Mouse (Mus musculus) forebrain, embryonic 11.5 days (tissue): ENCODE data around the gene Cntnap2. TPM values are rescaled to one million over a fixed set of nuclear protein-coding genes. Genes with fewer than 3 reads are reported as not detected.
A peak's percentile ranks its signal among the peaks of the same experiment; 100 is the strongest.

ENCODE experiments used
- ATAC-seq: fragments of 200-750 bp; cut with Nextera tagmentation; replicated peaks from 2 replicates; pipeline ENCODE4 v1.8.0; 2017; ENCODE audit warnings: moderate TSS enrichment; ENCODE audit not compliant: low FRiP score
- DNase-seq: peaks from one replicate; pipeline ENCODE4 v3.0.0-alpha.2; 2017; ENCODE audit warnings: low spot score
- H3K27ac ChIP-seq: fragments of 300-500 bp; sonication (generic); 2 replicates; pipeline ENCODE4 v1.5.1; 2014; ENCODE audit warnings: low read depth, low read length
- H3K27me3 ChIP-seq: fragments of 300-500 bp; sonication (generic); 2 replicates; pipeline ENCODE4 v1.6.1; 2014; ENCODE audit warnings: mild to moderate bottlenecking, low read length, mixed read lengths; ENCODE audit not compliant: control insufficient read depth, insufficient read depth
- H3K36me3 ChIP-seq: fragments of 300-500 bp; sonication (generic); 2 replicates; pipeline ENCODE4 v1.6.1; 2014; ENCODE audit warnings: mild to moderate bottlenecking, low read length, moderate library complexity, mixed read lengths; ENCODE audit not compliant: control insufficient read depth, insufficient read depth
- H3K4me1 ChIP-seq: fragments of 300-500 bp; sonication (generic); replicated peaks from 2 replicates; pipeline ENCODE4 v1.6.1; 2014; ENCODE audit warnings: low read length, mixed read lengths; ENCODE audit not compliant: control insufficient read depth, insufficient read depth
- H3K4me2 ChIP-seq: fragments of 300-500 bp; sonication (generic); 2 replicates; pipeline ENCODE4 v1.6.1; 2014; ENCODE audit warnings: low read depth, mild to moderate bottlenecking, low read length, moderate library complexity, mixed read lengths; ENCODE audit not compliant: severe bottlenecking
- H3K4me3 ChIP-seq: fragments of 300-500 bp; sonication (generic); 2 replicates; pipeline ENCODE4 v1.5.1; 2014; ENCODE audit warnings: low read depth, low read length
- H3K9ac ChIP-seq: fragments of 300-500 bp; sonication (generic); 2 replicates; pipeline ENCODE4 v1.6.1; 2014; ENCODE audit warnings: low read length
- H3K9me3 ChIP-seq: fragments of 300-500 bp; sonication (generic); 2 replicates; pipeline ENCODE4 v1.6.1; 2016; ENCODE audit warnings: low read length, mixed read lengths; ENCODE audit not compliant: control insufficient read depth
- WGBS: fragments of 180-500 bp; shearing (Covaris S2); extraction: QIAGEN DNeasy Blood & Tissue Kit; methylation state at CpG from one replicate; pipeline ENCODE4 v1.1.7; 2014; 5-methylcytosine and 5-hydroxymethylcytosine counted together
- polyA plus RNA-seq: library from polyadenylated mRNA; unstranded; fragments of >200 nt; fragmentation: Nextera tagmentation; extraction: Ambion mirVana; gene quantifications from 2 replicates; pipeline ENCODE4 v1.2.1, GENCODE M21; 2014

Gene Cntnap2
- polyA plus RNA-seq, 1 experiment from 2014 or later: 69.6 TPM

GRCm38 (mm10) chr6:45988051-45988450 is 928.9 kb downstream of the Cntnap2 start:
- Histone ChIP-seq H3K27ac (no peak overlapping the region), H3K4me2 (no peak overlapping the region), H3K9me3 (no peaks in the 10 kb centered on the region), H3K27me3 (no peaks in the 10 kb centered on the region), H3K4me3 (no peak overlapping the region), H3K4me1 (no peaks in the 10 kb centered on the region), H3K9ac (no peak overlapping the region), H3K36me3 (no peaks in the 10 kb centered on the region)
- DNase-seq (no peak), ATAC-seq (no peak)
- WGBS: 87% methylated on average over 3 of the region's 3 CpGs

GRCm38 (mm10) chr6:45991086-45991485 is 931.9 kb downstream of the Cntnap2 start:
- no peaks in the 10 kb centered on the region for H3K4me1 ChIP-seq
- no peak overlapping the region for H3K4me2 ChIP-seq
- H3K9ac ChIP-seq: no peak overlapping the region
- H3K4me3 ChIP-seq: no peak overlapping the region
- no peak for ATAC-seq
- no peak overlapping the region for H3K27ac ChIP-seq
- H3K9me3 ChIP-seq: no peaks in the 10 kb centered on the region
- no peak for DNase-seq
- no peaks in the 10 kb centered on the region for H3K36me3 ChIP-seq
- H3K27me3 ChIP-seq: no peaks in the 10 kb centered on the region
- WGBS: 100% methylated on average over 1 of the region's 1 CpGs

- WGBS: 80% methylated on average over 2 of the region's 2 CpGs
Measured at GRCm38 (mm10) chr6:46022515-46023143, 963.5 kb downstream of the Cntnap2 start.

GRCm38 (mm10) chr6:46031821-46032594 is 972.9 kb downstream of the Cntnap2 start:
- no peaks in the 10 kb centered on the region for H3K36me3 ChIP-seq
- WGBS: 90% methylated on average over 2 of the region's 2 CpGs
- ATAC-seq: no peak

More at GRCm38 (mm10) chr6:46022515-46023143, 963.5 kb downstream of the Cntnap2 start:
- Histone ChIP-seq H3K4me3 (no peak overlapping the region), H3K4me2 (no peak overlapping the region), H3K27ac (no peak overlapping the region), H3K27me3 (no peaks in the 10 kb centered on the region), H3K4me1 (no peaks in the 10 kb centered on the region), H3K9ac (no peak overlapping the region), H3K9me3 (no peaks in the 10 kb centered on the region), H3K36me3 (no peaks in the 10 kb centered on the region)
- ATAC-seq: no peak
- DNase-seq: no peak

GRCm38 (mm10) chr6:46033108-46033507 is 974.0 kb downstream of the Cntnap2 start:
- ATAC-seq (no peak), DNase-seq (no peak)
- Histone ChIP-seq H3K4me2 (no peak overlapping the region), H3K4me3 (no peak overlapping the region), H3K27me3 (no peaks in the 10 kb centered on the region), H3K9ac (no peak overlapping the region), H3K36me3 (no peaks in the 10 kb centered on the region), H3K27ac (no peak overlapping the region), H3K4me1 (no peaks in the 10 kb centered on the region), H3K9me3 (no peaks in the 10 kb centered on the region)
- WGBS: 73% methylated on average over 2 of the region's 2 CpGs

More at GRCm38 (mm10) chr6:46031821-46032594, 972.9 kb downstream of the Cntnap2 start:
- Histone ChIP-seq H3K9ac (no peak overlapping the region), H3K27ac (no peak overlapping the region), H3K4me1 (no peaks in the 10 kb centered on the region), H3K27me3 (no peaks in the 10 kb centered on the region), H3K4me3 (no peak overlapping the region), H3K4me2 (no peak overlapping the region), H3K9me3 (no peaks in the 10 kb centered on the region)
- no peak for DNase-seq

GRCm38 (mm10) chr6:46040671-46041070 is 981.5 kb downstream of the Cntnap2 start:
- no peaks in the 10 kb centered on the region for H3K27me3 ChIP-seq
- DNase-seq (no peak), ATAC-seq (no peak)
- H3K36me3 ChIP-seq: no peaks in the 10 kb centered on the region
- H3K4me2 ChIP-seq: no peak overlapping the region
- H3K9me3 ChIP-seq: no peaks in the 10 kb centered on the region
- no peaks in the 10 kb centered on the region for H3K4me1 ChIP-seq
- WGBS: 88% methylated on average over 4 of the region's 4 CpGs
- H3K4me3 ChIP-seq: no peak overlapping the region
- no peak overlapping the region for H3K9ac ChIP-seq
- H3K27ac ChIP-seq: no peak overlapping the region

GRCm38 (mm10) chr6:46080236-46080635 is 1021.1 kb downstream of the Cntnap2 start:
- ATAC-seq (peak; percentile 87), DNase-seq (no peak)
- H3K27me3 ChIP-seq: no peaks in the 10 kb centered on the region

GRCm38 (mm10) chr6:46081432-46081831 is 1022.3 kb downstream of the Cntnap2 start:
- ATAC-seq (no peak), DNase-seq (no peak)
- Histone ChIP-seq H3K36me3 (no peaks in the 10 kb centered on the region), H3K4me2 (no peak overlapping the region), H3K27me3 (no peaks in the 10 kb centered on the region), H3K9me3 (no peaks in the 10 kb centered on the region), H3K27ac (no peak overlapping the region), H3K9ac (no peak overlapping the region), H3K4me3 (no peak overlapping the region), H3K4me1 (0 out of 2 replicates have a peak, but pooled peaks cover 2% of the 10 kb centered on the region)

More at GRCm38 (mm10) chr6:46080236-46080635, 1021.1 kb downstream of the Cntnap2 start:
- Histone ChIP-seq H3K36me3 (no peaks in the 10 kb centered on the region), H3K9me3 (no peaks in the 10 kb centered on the region), H3K9ac (no peak overlapping the region), H3K4me3 (no peak overlapping the region), H3K4me2 (no peak overlapping the region), H3K4me1 (0 out of 2 replicates have a peak, but pooled peaks cover 2% of the 10 kb centered on the region), H3K27ac (no peak overlapping the region)
- WGBS: 21% methylated on average over 2 of the region's 2 CpGs
